Mouse (Mus musculus): ENCODE data around the gene Insl5.

DNA sequence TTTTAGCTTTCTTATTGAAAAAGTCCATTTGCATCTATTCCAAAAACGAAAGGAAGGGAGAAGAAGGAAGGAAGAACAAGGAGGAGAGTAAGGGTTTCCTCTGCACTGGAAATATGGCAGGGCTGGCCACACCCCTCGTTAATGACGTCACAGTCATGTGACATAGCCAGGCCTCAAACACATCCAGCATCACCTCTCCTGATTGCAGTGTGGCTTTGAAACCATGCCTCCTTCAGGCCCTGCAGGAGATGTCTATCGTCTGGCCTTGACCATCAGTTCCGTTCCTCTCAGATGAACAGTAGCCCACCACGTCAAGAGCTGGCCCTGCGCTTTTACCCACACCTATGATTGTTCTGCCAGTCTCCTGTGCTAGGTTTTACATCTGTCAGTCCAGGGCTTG lies 40.5 kb downstream of the Insl5 start:
- TF ChIP-seq EP300 (IDR thresholded peaks at IDR 0.05; ENCODE audit: low read depth) (no peak), CTCF (IDR thresholded peaks at IDR 0.05; ENCODE audit: low read depth) (no peak)

Data from liver, embryonic 14.5 days (tissue).